Mouse (Mus musculus) bone marrow, adult 2 months (tissue): ENCODE data around the gene Btf3l4.

Experiments used
- CTCF ChIP-seq: fragments of 200-500 bp; IDR thresholded peaks from 2 replicates; pipeline ENCODE4 v1.5.1; 2011; ENCODE audit warnings: low read length, control low read depth; ENCODE audit not compliant: control insufficient read depth, insufficient read depth
- POLR2A ChIP-seq: fragments of 200-500 bp; IDR thresholded peaks from 2 replicates; pipeline ENCODE4 v1.6.1; 2011; ENCODE audit warnings: low read depth, mild to moderate bottlenecking, control low read depth, low read length, borderline replicate concordance; ENCODE audit not compliant: control insufficient read depth

GRCm38 (mm10) chr4:108832916-108833827, at the start of gene Btf3l4:
- peak; percentile 44; the same call in 1 of the 2 replicates for TF ChIP-seq POLR2A
- TF ChIP-seq CTCF, result no peak
